Mouse (Mus musculus): ENCODE measurements at regions not wholly inside any gene's neighbourhood (a gene's known extent, or its start where the extent isn't known, plus 50 kb on each side); places are given as distances from the start of the nearest gene placed in this dataset.

DNA sequence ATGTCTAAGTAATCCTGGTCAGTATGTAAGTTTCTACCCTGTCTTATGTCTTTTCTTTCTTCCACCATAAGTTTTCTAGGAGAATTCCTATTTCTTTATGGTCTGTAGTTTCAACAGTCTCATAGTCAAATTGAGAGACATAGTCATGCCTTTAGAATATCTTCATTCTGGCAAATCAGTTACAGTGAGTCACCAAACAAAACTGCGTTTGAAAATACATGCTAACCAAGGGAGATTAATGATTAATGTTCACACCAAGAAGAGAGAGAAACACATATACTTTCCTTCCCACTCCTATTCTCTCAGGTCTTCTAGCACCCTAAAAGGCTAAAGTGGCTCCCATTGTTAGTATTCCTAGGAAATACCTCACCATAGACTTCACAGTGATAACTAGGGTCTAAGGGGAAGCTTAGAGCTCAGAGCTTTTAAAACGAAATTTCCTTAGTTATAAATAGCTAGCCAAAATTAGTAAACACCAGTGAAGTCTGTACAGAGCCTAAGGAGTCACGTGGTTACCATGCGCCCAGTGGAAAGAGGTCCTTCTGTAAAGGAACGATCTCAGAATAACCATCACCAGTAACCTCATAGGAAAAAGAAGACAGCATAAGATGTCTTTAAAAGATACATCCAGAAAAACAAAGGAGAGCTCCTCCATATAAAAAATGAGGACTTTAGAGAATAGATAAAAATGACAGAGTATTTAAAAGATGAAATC is 281.8 kb upstream of the Htr2a start:
- DNase-seq (ENCODE audit: low read depth, low spot score): no peak

DNA sequence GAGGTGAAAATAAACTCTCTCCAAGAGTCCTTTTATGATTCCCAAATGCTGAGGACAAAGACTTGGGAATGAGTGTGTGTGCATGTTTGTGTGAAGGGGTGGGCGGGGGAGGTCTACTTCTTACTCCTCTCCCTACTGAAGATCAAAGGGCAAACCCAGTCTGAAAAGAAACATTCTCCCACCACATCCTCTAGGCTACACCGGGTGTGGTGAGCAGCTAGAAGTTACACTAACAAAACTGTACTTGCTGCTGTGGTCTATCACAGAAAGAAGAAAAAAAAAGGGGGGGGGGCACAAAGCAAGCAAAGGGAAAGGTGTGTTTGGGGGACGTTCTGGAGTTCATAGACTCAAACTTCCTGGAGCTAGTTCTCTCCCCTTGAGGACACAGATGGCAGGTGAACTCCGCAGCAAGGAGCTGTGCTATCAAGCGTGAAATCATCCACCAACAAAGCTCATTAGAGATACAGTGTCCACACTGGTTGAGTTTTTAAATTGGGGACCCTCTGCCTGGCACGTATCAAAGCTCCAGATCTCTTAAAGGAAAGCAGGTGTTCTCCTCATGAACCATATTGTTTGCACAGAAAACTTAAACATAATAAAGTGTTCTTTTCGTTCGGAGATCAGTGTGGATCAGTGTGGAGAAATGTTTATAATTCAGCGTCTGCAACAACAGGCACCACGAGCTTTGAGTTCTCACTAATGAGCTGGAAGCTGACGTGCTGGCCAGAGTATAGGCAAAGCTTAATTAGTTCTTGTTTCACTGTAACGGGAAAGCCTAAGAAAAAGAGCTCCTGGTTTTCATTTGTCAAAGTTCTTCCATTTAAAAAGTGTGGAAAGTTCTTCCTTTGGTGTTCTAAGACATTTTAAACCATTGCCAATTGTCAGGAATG is 280.7 kb upstream of the Htr2a start:
- no peak for DNase-seq (ENCODE audit: low read depth, low spot score)

DNA sequence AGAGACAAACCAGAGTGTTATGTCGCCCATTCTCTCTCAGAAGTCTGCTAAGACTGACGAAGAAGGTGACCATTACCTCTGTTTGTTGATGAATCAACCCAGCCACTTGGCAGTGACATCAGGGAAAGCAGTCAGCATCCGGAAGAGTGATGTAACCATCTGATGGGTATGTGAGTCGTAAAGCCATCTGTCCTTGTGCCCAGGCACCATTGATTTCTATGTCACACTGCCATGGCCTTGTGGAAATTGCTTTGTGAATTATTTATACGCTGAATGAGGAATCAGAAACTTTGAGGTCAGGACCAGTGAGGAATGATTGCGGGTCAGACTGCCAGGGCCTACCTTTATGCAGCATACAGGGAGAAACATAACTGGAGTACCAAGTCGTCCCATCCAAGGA is 256.2 kb upstream of the Htr2a start:
- DNase-seq (ENCODE audit: low read depth, low spot score): no peak

DNA sequence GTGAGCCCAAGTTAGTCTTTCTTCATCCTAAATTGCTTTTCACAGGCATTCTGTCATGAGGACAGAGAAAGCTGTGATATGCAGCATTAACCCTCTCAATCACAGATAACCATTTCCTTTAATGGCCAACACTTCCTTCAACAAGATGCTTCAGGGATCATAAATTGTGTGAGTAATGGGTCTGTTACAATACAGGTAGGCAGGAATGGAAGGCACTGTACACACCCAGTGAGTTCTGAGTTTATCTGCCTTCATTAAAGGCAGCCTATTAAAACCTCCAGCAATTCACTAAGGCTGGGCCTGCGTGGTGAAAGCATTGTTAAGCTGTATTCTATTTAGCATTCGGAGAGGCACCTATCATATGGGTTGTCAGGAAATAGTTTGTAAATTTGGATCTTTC is 248.2 kb upstream of the Htr2a start:
- DNase-seq (ENCODE audit: low read depth, low spot score): no peak

DNA sequence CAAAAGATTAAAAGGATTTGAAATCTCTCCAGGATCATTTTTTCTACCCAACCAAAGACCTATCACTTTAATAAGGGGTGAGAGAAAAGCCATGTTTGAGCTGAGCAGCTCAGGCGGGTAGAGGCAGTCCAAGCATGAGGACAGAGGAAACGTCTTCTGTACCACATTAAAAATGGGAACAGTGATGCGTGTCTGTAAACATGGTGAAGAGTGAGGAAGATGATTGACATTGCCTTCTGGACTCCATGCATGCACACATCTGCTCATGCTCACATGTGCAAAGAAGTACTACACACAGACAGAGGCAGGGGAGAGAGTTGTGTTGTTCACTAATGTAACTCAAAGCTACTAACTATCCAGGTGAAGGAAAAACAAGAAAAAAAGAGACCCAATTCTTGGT is 243.4 kb upstream of the Htr2a start:
- DNase-seq (ENCODE audit: low read depth, low spot score): no peak

DNA sequence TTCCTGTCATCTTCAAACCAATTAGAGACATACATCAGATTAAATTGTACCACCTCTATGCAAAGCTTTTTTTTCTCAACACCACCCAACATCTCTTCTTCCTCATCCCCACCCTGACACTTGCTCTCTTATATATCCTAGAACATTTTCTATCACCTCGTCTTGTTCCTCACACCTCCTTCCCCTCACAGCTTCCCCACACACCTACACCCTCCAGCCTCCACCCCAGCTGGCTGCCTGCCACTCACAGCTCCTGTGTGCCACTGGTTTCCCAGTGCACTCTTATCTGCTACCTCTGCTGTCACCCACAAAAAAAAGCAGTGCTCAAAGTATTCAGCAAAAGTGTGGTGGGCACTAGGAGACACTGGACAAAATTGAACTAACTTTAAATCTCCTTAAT is 231.2 kb upstream of the Htr2a start:
- no peak for DNase-seq (ENCODE audit: low read depth, low spot score)

DNA sequence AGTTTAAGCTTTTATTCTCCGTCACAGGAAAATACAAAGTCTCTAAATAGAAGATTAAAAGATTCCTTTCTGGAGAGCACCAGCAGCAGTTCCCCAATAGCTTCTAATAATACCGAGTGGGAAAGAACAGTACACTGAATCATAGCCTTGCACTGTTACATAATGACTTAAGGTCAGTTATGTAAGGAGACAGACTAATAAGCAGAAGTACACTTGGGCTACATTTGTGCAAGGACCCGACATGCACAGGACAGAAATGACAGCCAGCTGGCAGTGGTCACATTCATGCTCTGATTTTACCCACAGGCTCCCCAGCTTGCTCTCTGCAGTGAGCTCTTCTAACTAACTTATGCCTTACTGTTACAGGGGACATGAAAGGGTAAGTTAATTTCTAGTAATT is 212.4 kb upstream of the Htr2a start:
- DNase-seq (ENCODE audit: low read depth, low spot score): no peak

DNA sequence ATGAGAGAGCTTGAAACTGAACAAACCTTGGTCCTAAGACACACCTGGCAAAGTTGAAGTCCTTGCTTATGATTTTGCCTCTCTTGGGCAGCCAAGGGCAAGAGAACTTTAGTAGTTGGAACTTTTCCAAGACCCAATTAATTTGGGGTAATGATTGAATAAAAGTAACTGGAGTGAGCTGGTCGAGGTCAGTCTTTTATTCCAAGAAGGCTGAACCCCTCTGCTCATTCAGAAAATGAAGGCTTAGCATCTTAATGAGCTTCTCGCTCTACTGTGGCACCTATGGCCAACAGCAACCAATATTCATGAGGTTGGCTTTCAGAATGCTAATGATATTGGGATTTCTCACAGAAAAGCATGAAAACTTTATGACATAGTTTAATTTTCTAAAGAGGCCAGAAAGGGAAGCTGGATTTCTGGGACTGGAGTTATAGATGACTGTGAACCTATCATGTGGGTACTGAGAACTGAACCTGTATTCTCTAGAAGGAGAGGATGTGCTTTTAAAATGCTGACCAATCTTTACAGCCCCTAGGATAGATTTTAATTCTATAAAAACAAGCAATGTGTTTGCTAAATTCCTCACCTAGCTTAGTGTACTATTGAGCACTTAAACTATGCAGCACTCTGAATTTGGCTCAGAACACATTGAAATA is 176.5 kb upstream of the Htr2a start:
- no peak for DNase-seq (ENCODE audit: low read depth, low spot score)

DNA sequence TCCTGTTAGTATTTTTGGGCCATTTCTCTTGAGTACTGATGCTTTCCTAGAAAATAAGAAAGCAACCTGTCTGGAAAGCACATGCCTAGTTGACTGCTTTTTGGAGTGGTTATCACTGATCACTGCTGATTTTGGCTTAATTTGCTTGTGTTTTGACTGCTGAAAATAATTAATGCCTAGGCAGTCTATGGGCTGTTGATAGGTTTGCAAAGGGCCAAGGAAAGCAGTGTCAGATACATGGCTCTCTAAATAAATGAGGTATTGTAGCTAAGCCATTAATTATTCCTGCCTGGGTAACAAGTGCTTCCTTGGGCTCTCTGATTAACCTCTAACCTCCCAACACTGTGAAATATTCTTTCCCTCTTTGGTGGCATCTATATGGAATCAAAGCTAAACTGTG is 145.1 kb upstream of the Htr2a start:
- DNase-seq (ENCODE audit: low read depth, low spot score): no peak

DNA sequence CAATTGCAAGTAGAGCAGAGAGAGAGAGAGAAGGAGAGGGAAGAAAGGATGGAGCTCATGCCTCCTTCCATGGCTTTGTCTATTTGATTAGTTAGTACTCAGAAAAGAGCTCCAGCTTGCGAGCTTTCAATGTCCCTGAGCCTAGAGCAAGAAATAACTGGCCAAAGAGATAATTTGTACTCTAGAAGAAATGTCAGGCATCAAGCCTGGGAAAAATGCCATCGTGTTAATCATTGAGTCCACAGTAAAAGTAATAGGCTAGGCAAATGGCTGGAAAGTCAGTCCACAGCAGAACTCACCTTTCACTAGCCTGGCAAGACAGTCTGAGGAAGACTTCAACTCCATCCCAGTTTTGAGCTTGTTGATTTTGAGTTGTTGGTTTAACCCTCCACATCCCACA is 129.1 kb upstream of the Htr2a start:
- DNase-seq (ENCODE audit: low read depth, low spot score): no peak

DNA sequence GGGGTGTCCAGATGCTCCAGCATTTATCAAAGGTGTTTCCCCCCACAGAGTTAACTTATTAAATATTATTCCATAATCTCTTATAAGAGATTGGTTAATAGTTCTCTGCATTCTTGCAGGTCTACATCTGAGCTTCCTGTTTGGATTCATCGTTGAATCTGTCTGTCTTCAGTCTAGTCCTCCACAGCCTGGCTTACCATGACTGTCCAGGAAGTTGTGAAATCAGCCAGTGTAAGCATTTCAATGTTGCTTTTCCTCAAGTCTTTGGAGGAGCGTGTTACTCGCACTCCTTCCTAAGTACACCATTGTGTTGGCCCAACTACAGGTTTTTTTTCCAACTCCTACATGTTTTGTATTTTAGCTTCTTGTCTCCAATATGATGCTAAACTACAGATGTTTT is 124.2 kb upstream of the Htr2a start:
- DNase-seq (ENCODE audit: low read depth, low spot score): no peak

DNA sequence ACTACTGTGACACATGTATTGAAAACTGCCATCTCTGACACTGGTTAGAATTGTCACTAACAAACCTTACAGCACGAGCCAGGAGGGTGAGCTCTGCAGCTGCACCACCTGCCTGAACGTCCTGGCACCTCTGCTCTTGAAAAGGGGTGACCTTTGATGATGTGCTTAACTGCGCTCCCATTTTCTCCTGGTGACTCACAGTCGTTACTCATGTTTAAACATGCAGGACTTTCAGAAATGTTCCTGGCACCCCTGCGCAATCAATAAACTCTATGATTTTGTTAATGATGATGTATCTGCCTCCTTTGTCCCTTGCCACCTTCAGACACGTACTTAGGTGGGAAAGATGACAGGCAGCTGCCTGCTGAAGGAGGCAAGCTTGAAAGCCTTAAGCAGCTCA is 121.1 kb upstream of the Htr2a start:
- no peak for DNase-seq (ENCODE audit: low read depth, low spot score)

DNA sequence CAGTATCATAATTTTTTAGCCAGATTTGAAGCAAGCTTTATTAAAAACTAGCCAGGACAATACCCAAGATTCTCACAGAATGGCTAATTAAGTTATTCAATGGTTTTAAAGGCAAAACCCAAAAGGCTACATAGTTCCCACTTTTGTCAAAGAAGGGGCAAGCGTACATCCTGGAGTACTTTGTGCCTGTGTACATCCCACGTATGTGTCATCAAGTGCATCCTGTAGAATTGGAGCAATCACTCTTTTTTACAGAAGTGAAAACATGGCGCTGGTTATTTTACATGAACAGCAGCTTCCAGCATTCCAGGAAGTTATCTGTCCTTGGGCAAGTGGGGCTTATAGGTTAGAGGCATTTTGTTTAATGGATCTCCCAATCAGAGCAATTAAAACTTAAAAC is 119.0 kb upstream of the Htr2a start:
- DNase-seq (ENCODE audit: low read depth, low spot score): no peak

DNA sequence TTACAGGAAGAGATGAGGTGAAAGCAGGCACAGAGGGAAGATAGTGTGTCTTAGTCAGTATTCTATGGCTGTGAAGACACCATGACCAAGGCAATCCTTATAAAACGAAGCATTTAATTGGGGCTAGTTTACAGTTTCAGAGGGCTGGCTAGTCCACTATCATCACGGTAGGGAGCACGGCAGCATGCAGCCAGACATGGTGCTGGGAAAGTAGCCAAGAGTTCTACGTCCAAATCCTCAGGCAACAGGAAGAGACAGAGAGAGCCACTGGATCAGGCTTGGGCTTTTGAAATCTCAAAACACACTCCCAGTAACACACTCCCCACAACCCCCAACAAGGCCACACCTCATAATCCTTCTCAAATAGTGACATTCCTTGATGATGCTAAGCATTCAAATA is 113.4 kb upstream of the Htr2a start:
- DNase-seq (ENCODE audit: low read depth, low spot score): no peak

DNA sequence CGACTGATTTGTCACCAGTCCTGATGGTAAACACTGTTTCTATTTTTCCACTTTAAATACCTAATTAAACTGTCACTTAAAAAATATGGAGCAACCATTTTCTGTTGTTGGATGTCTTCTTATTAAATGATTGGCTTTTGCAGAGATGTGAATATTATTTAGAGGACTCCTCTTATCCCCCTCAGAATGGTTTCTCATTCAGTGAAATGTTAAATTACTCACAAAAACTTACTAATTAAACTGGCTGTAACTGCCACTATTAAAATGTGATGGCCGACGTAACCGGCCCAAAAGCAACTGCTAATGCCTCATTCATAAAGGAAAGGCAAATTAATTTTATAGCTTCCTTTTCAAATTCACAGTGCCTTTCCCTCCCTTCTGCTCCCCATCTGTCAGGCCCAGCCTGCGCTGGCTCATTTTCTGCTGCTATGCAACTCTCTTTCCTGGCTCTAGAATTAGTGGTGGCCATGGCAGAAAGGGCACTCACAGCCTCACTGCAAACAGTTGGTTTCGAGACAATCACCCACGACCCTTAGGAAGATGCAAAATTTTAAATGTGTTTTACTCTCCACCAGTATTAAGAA is 111.2 kb upstream of the Htr2a start:
- DNase-seq (ENCODE audit: low read depth, low spot score): no peak

DNA sequence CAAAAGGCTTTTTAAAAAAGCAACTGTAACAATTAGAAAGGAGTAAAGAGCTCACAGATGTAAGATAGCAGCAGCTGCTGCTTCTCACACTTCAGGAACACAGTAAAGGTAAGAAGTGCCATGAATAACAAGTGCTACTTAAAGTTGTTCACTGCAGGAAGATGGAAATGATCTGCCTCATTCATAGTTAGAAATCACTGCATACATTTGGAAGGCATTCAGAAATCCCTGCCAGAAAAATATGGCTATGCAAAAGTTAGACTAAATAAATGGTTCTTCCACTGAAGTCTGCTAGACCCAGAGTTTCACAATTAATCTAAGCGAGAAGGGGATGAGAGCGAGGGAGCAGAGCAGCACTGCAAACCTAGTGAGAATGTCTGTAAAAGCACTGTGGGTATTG is 102.5 kb upstream of the Htr2a start:
- no peak for DNase-seq (ENCODE audit: low read depth, low spot score)

DNA sequence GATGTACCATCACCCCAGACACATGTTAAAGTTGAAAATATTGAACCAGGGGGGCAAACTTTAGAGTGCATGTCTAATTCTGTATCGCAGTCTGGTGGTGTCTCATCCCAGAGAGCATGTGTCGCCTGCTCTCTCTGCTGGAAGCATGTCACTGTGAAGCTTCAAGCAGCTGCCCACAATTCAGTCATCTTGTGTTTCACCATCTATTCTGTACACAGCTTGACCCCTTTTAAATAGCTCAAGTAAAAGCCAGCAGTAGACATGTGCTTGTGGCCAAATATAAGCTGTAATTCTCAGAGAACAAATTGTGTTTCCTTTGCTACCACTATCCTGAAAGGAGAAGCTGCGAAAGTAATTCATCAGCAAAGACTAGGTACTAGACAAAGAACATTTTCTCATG is 96.6 kb upstream of the Htr2a start:
- no peak for DNase-seq (ENCODE audit: low read depth, low spot score)

DNA sequence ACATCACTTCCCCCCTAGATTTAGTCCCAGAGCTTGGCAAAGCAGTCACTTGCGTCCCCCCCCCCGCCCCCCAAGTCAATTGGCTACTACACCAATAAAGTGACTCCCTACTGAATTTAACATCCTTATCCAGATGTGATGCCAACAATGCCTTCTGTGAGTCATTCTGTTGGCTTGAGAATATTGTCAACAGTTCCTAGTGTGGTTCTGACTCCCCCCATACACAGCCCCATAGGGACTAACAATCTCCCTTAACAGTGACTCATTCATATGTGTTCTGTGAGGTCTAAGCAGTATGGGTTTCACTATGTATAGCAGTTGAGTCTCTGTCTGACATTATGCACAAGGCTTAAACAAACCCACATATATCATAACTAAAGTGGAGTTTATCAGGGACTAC is 89.5 kb upstream of the Htr2a start:
- DNase-seq (ENCODE audit: low read depth, low spot score): no peak

DNA sequence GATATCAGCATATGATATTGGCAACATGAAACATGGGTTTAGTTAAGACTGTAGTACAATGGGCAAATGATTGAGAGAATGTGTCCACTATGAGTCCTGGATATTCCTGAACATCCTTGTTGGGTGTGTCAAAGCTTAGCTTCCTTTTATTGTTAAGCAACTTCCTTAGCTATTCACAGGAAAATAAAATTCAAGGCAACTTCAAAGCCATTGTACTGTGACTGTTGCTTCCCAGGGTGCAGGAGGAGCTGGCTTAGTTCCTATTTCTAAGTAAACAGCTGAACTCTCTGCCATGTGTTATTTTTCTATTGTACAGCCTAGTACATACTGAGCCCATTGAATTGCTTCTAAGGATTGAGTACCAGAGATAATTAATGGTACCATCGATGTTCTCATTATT is 87.0 kb upstream of the Htr2a start:
- DNase-seq (ENCODE audit: low read depth, low spot score): no peak

DNA sequence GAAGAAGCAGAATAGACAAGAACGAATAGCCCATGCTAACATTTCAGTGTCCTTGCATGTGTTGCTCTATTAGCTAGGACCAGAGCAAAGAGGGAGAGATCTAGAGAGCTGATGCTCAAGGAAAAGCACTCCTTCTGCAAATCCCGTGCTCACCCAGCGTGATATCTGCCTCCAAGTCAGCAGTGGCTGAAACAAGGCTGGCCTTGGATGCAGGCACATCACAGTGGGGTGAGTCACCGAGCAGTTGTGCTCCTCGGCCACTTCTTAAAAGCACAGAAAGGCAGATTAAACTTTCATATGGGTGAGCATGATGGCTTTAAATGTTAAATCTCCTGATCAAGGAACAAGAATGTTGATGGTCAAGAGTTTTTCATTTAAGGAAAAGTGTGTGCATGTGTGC is 82.3 kb upstream of the Htr2a start:
- no peak for DNase-seq (ENCODE audit: low read depth, low spot score)

All from embryo, embryonic 11.5 days (tissue).